Mouse (Mus musculus) ES-CJ7 (cell line): ENCODE results near the gene Gm26741.

Experiments
- DNase-seq: peaks from one replicate; pipeline ENCODE4 v3.0.0; 2011; ENCODE audit warnings: low read depth, low spot score

Gm26741 gene

DNA sequence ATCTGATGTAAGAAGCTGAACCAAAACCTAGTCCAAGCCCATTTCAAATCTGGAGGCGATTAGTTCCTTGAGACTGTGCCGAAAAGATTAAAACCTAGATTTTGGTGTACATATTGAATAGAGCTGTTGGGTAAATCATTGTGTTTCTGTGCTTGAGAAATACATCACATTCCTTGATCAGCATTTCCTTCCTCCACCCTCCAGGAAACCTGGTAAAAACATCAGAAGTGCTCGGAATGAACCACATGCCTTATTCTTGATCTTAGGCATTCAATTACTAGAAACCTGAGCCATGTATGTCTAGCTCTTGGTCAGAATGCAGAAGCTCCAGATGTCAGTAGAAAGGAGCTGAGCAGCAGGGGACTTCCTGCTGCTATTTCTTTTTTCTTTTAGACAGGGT, 30.9 kb downstream of the Gm26741 start:
- DNase-seq: no peak

DNA sequence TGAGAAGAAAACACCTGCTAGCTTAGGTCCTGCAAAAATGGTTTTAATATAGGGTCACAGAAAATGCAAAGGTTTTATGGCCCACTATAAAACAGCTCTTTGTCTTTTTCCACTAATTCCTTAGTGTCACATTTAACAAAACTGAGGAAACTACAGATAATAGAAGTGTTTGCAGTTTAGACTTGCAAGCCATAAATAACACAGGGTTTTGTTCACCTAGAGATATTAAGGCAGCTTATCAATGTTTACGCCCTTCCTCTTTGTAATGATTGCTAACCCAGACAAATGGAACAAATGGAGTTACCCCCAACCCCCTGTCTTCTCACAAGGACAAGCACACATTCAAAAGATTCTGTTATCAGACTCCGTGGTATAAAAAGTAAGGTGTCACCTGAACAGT, 32.6 kb downstream of the Gm26741 start:
- no peak for DNase-seq

DNA sequence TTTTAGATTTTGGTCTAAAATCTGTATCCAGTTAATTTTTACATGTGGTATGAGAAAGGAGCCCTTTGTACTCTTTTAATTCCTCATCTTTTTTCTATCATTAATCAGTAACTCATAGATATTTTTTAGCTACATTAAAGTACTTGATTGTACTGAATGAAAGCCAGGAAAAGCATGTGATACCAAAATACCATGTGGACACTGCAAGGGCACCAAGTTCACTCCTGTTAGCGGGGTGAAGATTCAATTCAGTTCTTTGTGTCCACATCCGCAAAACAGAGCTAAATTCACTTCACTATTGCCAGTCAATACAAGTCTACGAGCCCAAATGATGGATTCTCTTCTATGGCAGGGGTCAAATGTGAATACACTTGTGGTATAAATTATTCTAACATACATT, 38.1 kb downstream of the Gm26741 start:
- no peak for DNase-seq

DNA sequence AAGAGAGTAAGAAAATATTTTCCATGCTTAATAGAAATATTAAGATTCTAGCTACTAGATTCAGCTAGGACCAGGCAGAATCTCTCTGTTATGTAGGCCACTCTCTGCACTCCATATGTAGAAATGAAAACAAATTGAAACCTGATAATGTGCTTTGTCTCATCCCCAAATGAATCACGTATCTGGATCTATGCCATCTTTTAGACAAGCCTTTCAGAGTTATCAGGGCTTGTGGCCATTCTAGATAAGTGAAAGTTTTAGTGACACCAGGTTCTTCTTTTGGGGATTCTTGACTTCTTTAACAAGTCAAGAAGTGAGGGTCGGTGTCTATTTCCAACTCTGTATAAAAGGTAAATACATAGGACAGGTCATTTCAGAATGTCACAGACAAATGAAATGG, 40.1 kb downstream of the Gm26741 start:
- no peak for DNase-seq

DNA sequence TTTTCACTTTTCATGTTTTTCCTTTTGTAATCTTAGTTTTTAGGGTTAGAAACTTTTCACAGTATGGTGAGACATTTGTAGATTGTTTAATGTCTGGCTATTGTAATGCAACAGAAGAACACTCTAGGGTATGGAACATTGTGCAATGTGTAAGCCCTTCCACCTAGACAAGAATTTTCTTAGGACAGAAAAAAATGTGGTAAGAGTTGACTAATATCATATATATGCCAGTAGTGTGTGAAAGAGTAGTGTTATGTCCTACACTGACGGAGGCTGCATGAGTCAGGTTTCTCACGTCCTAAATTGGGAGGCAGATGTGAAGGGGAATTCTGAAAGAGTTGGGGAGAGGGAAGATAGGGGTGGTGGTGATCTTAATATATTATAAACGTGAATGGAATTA, 41.2 kb downstream of the Gm26741 start:
- DNase-seq: no peak

DNA sequence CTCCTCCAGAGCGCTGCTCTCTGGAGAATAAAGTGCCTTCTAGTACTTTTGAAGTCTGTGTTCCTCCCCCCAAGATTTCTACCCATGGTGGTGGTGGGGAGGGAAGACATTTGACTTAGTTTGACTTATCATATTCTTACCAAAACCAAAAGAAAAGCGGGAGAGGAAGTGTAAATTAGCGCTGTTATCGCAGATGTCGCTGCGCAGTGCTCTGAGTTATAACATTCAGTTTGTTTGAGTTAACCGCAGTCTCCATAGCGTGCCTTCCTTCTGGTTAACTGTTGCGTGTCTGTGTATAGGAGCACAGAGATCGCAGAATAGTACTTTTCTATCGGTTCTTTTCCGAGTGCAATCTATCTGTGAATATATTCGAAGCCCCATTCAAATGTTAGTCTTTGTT, 46.6 kb downstream of the Gm26741 start:
- DNase-seq: no peak

DNA sequence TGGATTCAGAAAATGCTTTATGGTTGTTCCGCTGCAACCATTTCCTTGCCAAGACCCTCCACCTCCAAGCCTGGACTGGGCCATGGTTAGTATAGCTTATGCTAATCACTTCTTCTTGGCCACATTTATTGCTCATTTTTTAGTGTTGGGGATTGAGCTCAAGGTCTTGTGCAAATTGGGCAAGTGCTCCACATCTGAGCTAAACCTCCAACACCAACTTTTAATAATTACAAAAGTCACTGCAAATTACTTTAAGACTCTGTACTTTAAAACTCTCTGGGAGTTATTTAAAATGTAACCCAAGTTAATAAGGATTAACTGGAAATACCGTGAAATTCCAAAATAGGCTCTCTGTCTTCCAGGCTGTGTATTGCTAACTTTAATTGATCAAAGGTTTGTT, 49.0 kb downstream of the Gm26741 start:
- no peak for DNase-seq
